Mouse (Mus musculus) testis, adult 2 months (tissue): ENCODE measurements around the gene Plin5.
"Not testable (repeated sequence)": the region's sequence is repeated elsewhere in the genome, so short reads cannot be mapped to it uniquely, and the experiment has no call there.

Experiments
- CTCF ChIP-seq: fragments of 200-500 bp; IDR thresholded peaks from 2 replicates; pipeline ENCODE4 v1.5.1; 2012; ENCODE audit warnings: low read depth, mild to moderate bottlenecking, inconsistent platforms, low read length, moderate library complexity; ENCODE audit not compliant: control insufficient read depth, insufficient read depth, insufficient replicate concordance
- POLR2A ChIP-seq: fragments of 200-500 bp; IDR thresholded peaks from 2 replicates; pipeline ENCODE4 v1.6.1; 2012; ENCODE audit warnings: low read depth, mild to moderate bottlenecking, inconsistent platforms, low read length, moderate library complexity; ENCODE audit not compliant: control insufficient read depth

- not testable (repeated sequence) for TF ChIP-seq POLR2A, CTCF
These were observed 11.0 kb downstream of the Plin5 start for GRCm38 (mm10) chr17:56106436-56106835.
